Mouse (Mus musculus) NIH3T3 (cell line): ENCODE data around the gene Rbfox1.

Experiments used
- DNase-seq: peaks from one replicate; pipeline ENCODE4 v3.0.0-alpha.2; 2012; ENCODE audit warnings: low read depth

Gene Rbfox1

DNA sequence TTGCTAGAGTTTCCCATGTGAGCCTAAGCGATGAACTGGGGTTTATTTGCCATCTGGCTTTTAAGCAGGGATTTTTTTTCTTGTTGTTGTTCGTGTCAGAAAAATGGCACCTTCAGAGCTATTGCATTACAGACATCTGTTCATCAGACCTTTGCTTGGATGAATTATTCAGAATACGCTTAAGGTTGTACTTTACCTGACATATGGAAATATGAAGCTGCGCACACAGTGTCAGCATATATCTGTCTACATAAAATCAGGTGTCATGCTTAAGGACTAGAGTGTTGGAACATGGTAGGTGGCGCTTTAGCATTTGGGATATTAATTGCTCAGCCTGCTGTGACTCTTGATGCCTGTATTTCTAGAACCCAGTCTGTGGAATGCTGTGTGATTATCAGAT is 819.7 kb downstream of the Rbfox1 start:
- no peak for DNase-seq

DNA sequence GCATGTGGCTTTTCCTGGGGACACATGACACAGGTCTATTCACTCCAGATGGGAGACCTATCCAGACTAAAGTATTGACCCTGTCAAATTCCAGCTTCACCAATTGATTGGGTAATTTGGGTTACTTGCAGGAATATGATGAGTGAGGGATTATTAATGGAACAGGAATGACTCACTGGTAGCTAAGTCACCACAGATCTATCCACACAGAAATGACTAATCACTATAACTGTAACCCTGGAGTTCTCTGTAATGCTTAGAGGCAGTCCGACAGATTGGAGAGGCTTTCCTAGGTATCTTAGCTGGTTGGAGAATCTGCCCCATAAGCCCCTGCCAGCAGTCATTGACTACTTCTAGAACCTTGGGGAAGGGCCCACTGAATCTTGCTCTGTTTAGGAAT is 827.2 kb downstream of the Rbfox1 start:
- DNase-seq: no peak

DNA sequence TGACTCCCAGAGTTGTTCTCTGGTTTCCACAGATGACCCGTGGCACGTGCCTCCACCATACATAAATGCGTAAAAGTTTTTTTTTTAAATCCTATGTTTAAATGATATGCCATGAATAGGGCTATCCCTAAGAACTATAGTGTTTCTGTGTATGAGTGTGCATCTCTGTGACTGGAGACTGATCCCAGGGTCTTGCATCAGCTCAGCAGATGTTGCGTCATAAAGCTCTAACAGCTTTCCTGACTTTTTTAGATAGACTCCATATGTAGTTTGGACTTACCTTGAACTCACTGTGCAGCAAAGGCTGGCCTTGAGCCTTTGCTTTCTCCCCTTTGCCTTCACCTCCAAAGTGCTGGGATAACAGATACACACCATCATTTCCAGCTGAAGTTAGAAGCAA is 830.1 kb downstream of the Rbfox1 start:
- DNase-seq: peak; percentile 40

DNA sequence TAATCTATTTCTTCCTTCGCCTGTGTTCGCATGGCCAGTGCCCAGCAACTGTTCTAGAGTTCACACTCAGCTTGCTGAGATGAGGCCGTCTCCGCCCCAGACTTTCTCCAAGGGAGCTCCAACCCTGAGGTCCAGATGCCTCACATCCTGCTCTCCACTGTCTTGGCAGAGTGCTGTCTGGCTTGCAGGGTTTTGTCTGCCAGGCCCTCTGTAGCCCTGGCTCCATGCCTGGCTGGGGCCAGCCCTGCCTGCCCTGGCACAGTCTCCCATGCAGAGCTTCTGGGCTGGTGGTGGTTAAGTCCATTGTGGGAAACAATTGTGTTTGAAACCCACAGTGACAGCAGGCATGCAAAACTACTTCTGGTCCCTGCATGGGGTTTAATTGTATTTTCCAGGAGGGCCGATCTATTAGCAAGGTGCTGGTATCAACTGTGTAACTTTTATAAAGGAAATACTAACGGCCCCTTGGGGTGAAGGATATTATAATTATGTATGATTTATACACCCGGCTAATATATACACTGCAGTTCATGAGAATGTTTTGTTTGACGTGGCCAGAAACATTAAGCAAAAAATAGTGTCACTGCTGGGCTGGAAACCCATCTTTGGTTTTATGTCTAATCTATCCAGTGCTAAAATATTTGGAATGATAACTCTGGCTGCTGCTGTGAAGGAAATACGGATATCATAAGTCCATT is 831.2 kb downstream of the Rbfox1 start:
- DNase-seq: peak; percentile 38

DNA sequence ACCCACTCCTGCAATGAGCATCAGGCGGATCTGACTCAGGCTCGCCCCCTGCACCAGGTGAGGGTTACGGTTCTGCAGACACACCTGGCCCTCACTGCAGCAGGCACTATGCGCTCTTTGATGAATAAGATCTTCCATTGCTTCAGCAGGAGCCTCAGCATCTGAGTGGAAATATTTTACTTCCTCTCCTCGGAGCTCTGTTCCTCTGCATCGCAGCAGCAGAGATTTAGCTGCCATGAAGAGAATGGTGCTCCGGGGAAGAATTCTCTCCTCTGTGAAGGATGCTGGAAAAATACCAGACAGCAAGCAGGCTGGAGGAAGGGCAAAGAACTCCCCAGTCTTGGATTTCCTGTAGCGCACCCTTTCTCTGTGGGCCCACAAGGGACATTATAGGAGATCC is 833.9 kb downstream of the Rbfox1 start:
- DNase-seq: no peak

DNA sequence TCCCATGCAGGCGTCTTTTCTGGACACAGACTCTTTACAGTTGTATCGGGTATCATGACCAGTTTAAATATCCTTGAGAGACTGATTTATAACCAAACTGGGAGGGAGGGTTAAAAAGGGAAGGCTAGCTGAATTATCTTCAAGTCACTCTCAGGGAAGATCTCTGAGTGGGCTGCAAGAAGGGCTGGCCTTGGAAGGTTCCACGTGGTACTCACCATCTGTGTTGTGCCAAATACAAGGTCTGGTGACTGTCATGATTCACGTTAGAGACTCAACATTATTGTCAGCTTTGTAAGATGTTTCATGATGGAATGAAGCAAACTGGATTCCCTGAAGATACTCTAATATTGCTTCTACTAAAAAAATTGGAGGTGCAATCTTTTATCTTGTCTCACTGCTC is 847.5 kb downstream of the Rbfox1 start:
- no peak for DNase-seq

DNA sequence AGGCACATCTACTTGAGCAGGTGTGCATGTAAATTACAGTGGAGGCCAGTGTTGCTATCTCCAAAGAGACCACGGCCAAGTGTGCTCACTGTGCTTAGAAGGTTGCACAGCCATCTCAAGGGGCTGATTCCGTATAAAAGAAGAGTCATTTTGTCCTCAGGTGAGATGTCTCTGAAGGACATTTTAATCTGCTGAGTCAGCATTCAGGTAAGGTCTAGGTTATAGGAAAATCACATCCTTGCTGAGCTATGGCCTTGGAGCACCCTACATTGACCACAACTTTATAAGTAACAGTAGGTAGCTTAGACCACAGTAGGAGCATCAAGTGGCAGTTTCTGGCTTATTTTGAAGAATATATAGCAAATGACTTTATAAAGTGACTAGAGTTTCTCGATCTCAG is 848.3 kb downstream of the Rbfox1 start:
- DNase-seq: no peak

DNA sequence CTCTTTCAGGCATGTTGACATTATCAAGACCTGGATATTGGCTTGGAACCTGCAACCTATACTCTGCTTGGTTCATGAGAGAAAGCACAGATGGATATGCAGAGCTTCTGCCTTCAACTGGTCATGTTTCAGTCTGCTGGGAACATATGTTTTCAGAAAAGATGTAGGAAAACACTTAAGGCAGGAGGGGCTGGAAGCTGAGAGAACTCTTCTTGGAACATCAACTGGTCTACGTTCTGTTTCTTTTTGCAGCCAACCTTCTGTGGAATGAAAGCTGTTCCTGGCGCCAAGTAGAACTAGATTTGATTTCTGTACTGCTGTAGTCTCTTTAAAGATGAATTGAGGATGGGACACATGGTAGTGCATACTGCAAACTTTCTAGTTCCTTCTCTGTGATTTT is 851.4 kb downstream of the Rbfox1 start:
- DNase-seq: no peak

DNA sequence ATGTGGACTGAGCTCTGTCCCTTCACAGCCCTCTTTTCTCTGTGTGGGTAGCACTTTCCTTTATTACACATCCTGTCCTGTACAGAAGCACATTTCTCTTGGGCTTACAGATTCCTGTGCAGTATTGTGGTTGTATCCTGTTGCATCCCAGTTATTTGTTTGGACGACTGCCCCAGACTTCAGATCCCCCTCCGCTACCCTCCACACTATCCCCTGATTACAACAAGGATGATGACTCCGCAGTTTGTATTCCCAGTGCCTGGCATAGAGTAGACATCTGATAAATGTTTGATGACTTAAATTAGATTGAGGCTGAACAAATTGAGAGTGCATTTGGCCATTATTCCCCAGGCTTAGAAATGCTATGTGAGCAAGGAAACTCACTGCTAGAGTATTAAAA is 851.8 kb downstream of the Rbfox1 start:
- no peak for DNase-seq

DNA sequence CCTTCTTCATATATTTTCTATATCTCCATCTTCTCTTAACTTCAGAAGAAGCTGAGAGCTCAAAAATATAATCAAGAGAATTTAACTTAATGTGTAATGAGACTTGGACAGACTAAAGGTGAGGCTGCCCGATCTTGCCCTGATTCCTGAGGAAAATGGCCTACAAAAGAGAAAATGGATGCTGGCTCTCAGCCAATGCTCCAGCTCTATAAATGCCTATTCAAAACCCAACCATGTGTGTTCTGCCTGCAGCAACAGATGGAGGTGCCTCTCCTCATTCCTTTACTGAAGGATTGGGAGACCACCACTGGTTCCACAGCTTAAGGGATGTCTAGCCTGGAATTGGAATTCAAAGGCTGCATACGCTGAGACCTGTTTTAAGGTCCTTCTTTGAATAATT is 861.0 kb downstream of the Rbfox1 start:
- no peak for DNase-seq

DNA sequence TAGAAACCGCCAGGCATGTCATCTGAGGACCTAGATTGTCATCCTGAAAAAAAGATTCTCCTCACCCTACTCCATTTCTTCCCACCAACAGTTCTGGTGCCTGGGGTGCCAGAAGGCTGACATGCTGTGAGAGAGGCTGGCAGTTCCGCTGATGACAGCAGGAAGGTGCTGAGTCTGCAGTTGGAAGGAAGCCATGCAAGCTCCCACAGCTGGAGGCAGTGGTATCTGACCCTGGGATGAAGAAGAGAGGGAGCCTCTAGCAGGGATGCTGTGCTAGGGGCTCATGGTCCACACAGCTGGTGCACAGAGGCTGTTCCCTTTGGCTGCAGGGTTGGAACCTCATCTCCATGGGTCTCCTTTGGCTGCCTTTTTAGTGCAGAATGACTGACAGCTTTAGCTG is 865.3 kb downstream of the Rbfox1 start:
- no peak for DNase-seq

DNA sequence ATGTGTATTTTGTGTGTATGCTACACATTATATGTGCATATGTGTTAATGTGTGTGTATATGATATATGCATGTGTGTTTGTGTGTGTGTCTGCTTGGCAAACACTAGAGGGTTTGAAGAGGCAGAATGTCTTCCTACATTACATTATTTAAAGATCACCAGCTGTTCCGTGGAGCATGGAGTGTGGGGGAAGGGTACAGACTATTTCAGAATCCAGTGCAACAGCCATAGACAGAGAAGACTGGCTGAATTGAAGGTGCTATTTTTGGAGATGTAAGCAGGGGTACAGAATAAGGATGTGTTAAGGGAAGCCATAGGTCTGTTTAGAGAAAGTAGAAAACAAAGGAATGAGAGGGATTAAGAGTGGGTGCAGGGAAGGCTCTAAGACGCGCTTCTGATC is 869.7 kb downstream of the Rbfox1 start:
- no peak for DNase-seq

DNA sequence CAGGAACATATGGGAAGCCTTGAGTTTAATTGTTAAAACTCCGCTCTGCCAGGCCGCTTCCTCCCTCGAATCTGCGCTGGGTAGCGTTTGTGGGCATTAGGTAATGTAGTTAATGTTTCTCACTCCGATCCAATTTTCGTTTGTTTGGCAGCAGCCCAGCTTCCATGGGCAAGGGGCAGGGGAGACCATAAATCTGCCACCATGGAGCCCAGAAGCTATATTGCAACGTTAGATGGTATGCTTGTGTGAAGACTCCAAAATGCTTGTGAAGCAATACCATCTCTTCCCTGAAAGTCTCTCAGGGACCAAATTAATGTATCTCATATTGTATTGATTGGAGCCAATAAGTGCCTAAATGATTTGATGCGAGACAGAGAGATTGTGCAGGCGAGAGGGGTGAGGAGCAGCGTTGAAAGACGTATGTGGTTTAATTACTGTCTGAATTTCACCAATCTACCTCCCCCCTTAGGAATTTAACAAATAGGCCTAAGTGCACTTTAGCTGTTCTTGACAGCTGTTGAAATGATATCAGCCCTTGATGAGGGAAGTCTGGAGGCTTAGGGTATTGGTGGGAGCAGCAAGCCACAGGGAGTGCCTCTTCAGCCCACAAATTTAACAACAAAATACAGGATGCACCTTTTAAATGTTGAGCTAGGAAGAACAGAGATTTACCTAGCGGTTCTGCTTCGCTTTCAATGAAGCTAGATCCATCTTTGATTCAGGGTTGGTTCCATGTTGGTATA is 884.5 kb downstream of the Rbfox1 start:
- no peak for DNase-seq

DNA sequence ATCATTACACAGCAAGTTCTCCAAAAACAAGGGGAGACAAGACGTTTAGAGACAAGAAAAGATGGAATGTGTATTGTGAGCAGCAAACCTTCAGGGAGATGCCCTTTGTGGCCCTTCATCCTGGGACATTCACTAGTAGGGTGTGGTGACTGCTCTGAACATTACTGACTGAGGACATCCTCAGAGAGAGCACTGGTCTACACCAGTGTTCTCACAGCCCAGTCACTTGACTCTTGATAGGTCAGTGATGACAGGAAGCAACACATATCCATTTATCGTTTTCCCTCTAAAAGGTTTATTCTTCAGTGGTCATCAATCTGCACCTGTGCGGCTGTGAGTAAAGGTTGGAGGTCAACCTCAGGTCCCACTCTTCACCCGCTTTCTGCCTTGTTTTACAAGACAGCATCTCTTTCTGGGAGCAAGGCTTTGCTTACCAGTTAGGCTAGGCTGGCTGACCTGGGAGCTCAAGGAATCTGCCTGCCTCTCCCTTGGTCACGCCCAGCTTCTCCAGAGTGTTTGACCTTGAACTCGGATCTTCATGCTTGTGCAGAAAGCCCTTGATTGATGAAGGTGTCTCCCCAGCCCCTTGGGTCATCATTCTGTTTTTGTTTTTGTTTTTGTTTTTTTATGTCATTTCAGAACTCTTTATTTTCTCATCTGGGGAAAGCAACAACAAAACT is 892.5 kb downstream of the Rbfox1 start:
- no peak for DNase-seq

DNA sequence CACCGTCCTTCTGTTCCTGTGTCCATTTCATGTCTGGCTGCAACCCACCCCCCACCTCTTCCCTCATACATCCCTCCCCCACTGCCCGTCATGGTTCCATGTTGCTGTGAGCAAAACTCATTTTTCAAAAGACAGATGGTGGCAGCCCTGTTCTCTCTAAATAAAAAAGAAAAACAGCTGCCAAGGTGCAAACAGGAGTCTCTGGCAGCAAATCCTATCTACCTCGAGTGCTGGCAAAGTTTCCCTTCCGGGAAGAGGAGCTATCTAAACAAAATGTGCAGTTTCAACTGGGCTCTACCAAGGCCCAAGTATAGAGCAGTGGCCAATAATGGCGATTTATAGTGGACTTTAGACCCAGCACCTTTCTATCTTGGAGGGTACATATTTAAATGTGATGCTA is 899.0 kb downstream of the Rbfox1 start:
- DNase-seq: no peak

DNA sequence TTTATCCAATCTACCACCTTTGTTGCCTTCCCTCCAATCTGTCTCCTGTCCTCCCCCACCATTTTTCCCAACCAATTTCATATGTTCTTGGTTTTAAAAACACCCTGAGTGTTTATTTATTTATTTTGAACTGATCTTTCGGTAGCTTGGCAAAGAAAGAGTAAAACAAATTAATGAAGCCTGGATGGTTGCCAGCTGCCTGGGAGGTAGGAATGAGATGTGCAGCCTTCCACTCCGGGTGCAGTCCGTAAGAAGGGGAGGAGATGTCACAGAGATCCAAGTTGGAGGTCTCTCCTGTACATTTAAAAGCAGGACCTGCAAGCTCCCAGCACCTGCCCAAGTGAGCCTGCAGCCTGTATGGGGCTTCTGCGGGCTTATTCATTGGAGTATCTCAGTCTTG is 899.9 kb downstream of the Rbfox1 start:
- DNase-seq: no peak

DNA sequence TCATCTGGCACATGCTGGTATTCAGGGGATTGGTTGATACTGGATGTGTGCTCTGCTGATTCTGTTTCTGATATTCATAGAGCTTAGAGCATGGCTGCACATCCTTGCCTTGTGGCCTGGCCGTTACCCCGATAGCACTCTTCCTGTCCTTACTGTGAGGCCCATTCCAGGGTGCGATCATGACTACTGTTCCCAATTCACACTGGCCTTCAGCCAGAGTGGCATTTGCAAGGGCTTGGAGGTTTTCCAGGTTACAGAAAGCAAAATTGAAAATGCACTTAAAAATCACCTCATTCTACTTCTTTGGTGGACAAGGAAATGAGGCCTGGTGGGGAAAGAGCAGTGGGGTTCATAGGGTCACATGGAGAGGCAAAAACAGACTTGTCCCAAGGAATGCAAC is 906.1 kb downstream of the Rbfox1 start:
- no peak for DNase-seq

DNA sequence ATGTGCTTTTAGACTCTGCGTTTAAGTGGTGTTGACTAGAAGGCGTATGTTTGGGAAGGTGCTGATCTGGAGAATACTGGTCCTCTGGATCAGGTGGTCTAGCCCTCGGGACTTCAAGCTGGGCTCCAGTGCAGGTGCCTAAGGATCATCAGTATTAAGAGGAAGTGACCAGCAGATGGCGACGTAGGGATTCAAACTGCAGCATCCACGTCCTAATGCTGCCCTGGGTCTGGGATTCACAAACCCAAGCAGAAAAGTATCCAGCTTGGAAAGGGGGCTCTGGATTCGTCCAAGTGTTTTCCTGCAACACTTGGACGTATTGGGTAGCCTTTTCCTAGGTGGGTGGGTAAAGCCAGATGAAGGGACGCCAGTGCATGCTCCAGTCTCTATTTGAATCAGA is 906.5 kb downstream of the Rbfox1 start:
- DNase-seq: peak; percentile 84

DNA sequence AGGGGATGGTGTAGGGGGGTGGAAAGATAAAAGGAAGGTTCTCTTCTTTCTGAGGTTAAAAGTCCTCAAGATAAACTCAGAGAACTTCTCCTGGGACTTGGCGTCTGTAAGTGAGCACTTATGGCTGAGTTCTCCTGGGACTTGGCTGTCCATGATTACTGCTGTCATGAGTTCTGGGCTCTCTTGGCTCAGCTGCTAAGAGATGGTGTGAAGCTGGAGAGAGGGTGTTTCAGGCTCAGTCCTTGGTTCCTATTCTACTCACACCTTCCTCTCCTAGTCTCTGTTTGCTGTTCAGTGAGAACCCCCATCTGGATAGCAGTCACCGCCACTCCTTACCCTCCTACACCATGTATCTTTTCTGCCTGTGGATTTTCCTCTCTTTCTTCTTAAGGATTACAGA is 921.1 kb downstream of the Rbfox1 start:
- no peak for DNase-seq

DNA sequence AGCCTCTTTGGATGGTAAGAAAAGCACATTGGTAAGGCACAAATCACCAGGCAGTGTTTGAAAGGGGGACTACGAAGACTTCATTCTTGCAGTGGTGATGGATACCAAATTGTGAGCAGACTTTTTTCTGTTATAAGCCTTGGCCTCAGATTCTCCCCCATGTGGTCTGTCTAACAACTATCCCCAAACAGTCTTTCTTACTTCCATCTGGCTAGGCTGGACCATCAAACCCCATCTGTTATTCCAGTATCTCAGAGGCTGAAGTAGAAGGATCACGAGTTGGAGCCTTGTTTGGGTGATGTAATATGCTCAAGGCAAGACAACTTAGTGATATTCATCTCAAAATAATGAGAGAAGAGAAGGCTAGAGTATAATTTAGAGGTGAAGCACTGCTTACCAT is 922.7 kb downstream of the Rbfox1 start:
- DNase-seq: no peak

DNA sequence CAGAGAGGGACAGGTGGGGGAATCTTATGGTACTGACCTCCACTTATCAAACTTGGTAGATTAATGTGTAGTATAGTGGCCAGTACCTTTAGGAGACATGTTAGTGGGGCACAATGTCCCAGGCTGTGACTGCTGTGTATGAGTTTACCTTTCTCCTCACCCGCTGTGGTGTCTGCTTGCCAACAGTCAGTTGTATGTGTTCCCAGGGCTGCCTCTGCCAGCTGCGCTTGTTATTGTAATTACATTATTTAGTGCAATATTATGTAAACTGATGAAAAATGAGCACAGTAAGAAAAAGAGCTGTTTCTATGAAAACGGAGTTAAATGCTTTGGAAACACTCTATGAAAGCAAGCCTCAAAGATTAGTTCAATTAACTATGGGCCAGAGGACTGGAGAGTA is 928.7 kb downstream of the Rbfox1 start:
- DNase-seq: no peak

DNA sequence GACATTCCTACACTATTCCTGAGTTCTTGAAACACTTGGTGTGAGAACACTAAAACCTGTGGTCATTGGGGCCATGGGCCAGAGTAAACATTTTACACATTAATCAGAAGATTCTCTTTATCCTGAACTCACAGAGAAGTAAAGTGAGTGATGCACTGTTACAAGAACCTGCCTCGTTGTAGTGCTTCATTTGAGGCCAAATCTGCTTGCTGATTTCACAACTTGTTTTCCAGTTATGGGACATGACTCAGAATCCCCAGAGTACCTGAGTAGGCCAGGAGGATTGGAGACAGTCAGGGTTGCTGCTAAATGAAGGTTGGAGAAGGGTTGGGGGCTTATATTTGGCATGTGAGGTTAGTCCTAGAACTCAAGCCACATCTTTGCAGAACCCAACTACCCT is 936.6 kb downstream of the Rbfox1 start:
- DNase-seq: peak; percentile 15

DNA sequence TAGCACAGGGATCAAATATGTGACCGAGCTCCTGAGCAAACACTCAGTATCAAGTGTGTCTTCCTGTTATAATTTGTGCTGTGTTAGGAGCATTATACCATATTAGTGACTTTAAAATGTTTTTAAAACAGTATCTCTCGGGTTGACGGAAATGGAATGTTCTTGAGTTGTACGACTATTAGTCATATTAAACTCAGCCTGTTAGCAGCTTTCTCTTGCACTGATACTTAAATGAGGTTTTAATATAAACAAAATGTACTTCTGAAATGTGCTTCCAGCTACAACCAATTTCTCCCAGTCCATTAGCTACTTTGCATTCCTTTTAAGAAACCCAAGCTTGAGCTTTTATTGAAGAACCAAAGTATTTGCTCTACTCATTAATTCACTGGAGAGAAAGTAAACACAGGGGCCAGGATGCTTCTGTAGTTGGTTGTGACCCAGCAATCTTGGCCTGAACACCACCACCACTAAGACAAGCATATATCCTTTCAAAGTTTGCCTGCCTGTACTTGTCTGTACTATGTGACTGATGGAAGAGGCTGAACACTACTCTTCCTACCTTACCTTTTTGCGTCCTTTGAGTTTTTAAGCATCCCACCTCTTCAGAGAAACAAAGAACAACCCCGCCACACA is 944.9 kb downstream of the Rbfox1 start:
- no peak for DNase-seq
